Mouse (Mus musculus): ENCODE measurements at regions not wholly inside any gene's neighbourhood (a gene's known extent, or its start where the extent isn't known, plus 50 kb on each side); places are given as distances from the start of the nearest gene placed in this dataset.

DNA sequence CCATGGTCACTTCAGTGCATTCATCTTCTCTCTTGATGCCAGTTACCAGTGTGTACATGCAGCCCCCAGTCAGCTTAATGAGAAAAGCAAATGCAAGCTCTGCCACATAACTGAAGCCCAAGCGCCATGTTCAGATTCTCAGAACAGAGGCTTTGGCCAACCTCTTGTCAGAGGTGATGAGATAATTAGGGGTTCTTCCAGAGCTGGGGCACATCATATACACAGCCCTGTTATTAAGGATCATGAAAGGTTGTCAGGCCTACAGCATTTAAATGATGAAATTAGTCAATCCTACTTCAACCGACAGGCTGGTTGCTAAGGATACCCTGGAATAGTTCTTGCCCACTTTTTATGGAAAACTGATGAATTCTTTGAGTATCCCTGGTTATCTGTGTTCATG lies 255.8 kb upstream of the Irx1 start:
- no peak for TF ChIP-seq FLI1 (IDR thresholded peaks at IDR 0.05; ENCODE audit: low read length)
- TF ChIP-seq GATA1 (IDR thresholded peaks at IDR 0.05; ENCODE audit: borderline replicate concordance, low read length), result no peak
